Mouse (Mus musculus): ENCODE measurements around the gene Rcan1.
A peak's percentile ranks its signal among the peaks of the same experiment; 100 is the strongest.

Gene Rcan1

GRCm38 (mm10) chr16:92472898-92473297 lies 2.2 kb upstream of the Rcan1 start:
- DNase-seq (ENCODE audit: inconsistent ontology term) = no peak

GRCm38 (mm10) chr16:92468459-92468858 lies 2.2 kb downstream of the Rcan1 start:
- no peak for DNase-seq (ENCODE audit: inconsistent ontology term)

GRCm38 (mm10) chr16:92467041-92467440 lies 3.6 kb downstream of the Rcan1 start:
- no peak for DNase-seq (ENCODE audit: inconsistent ontology term)

GRCm38 (mm10) chr16:92465642-92466526 lies 4.8 kb downstream of the Rcan1 start:
- peak; percentile 98 for DNase-seq (ENCODE audit: inconsistent ontology term)

- DNase-seq (ENCODE audit: inconsistent ontology term) = peak; percentile 56
Measured at GRCm38 (mm10) chr16:92465226-92465625, 5.4 kb downstream of the Rcan1 start.

- no peak for DNase-seq (ENCODE audit: inconsistent ontology term)
Measured at GRCm38 (mm10) chr16:92464390-92464972, 6.2 kb downstream of the Rcan1 start.

- no peak for DNase-seq (ENCODE audit: inconsistent ontology term)
Measured at GRCm38 (mm10) chr16:92461412-92461811, 9.3 kb downstream of the Rcan1 start.

- DNase-seq (ENCODE audit: inconsistent ontology term) = peak; percentile 66
Measured at GRCm38 (mm10) chr16:92457594-92457993, 13.1 kb downstream of the Rcan1 start.

- DNase-seq (ENCODE audit: inconsistent ontology term) = no peak
Measured at GRCm38 (mm10) chr16:92455969-92456368, 14.7 kb downstream of the Rcan1 start.

GRCm38 (mm10) chr16:92455488-92455887 lies 15.2 kb downstream of the Rcan1 start:
- no peak for DNase-seq (ENCODE audit: inconsistent ontology term)

- DNase-seq (ENCODE audit: inconsistent ontology term) = no peak
Measured at GRCm38 (mm10) chr16:92454495-92454894, 16.2 kb downstream of the Rcan1 start.

- DNase-seq (ENCODE audit: inconsistent ontology term) = no peak
Measured at GRCm38 (mm10) chr16:92454002-92454401, 16.7 kb downstream of the Rcan1 start.

GRCm38 (mm10) chr16:92452609-92453008 lies 18.1 kb downstream of the Rcan1 start:
- no peak for DNase-seq (ENCODE audit: inconsistent ontology term)

- DNase-seq (ENCODE audit: inconsistent ontology term) = no peak
Measured at GRCm38 (mm10) chr16:92451516-92452072, 19.1 kb downstream of the Rcan1 start.

GRCm38 (mm10) chr16:92450331-92450730 lies 20.3 kb downstream of the Rcan1 start:
- no peak for DNase-seq (ENCODE audit: inconsistent ontology term)

- no peak for DNase-seq (ENCODE audit: inconsistent ontology term)
Measured at GRCm38 (mm10) chr16:92449080-92449479, 21.6 kb downstream of the Rcan1 start.

- DNase-seq (ENCODE audit: inconsistent ontology term) = no peak
Measured at GRCm38 (mm10) chr16:92445377-92445776, 25.3 kb downstream of the Rcan1 start.

- DNase-seq (ENCODE audit: inconsistent ontology term) = peak; percentile 64
Measured at GRCm38 (mm10) chr16:92443644-92444113, 27.0 kb downstream of the Rcan1 start.

GRCm38 (mm10) chr16:92442946-92443345 lies 27.7 kb downstream of the Rcan1 start:
- no peak for DNase-seq (ENCODE audit: inconsistent ontology term)

GRCm38 (mm10) chr16:92442150-92442549 lies 28.5 kb downstream of the Rcan1 start:
- peak; percentile 47 for DNase-seq (ENCODE audit: inconsistent ontology term)

- DNase-seq (ENCODE audit: inconsistent ontology term) = no peak
Measured at GRCm38 (mm10) chr16:92441203-92441602, 29.5 kb downstream of the Rcan1 start.

GRCm38 (mm10) chr16:92440229-92440628 lies 30.4 kb downstream of the Rcan1 start:
- DNase-seq (ENCODE audit: inconsistent ontology term) = no peak

GRCm38 (mm10) chr16:92439775-92440174 lies 30.9 kb downstream of the Rcan1 start:
- peak; percentile 56 for DNase-seq (ENCODE audit: inconsistent ontology term)
